Mouse (Mus musculus): Measurements from ENCODE around the gene Srarp. TPM values are rescaled to one million over a fixed set of nuclear protein-coding genes. Genes with fewer than 3 reads are reported as not detected.
A peak's percentile ranks its signal among the peaks of the same experiment; 100 is the strongest.

Gene Srarp
- polyA plus RNA-seq, 1 experiment from 2014 or later, result not detected

DNA sequence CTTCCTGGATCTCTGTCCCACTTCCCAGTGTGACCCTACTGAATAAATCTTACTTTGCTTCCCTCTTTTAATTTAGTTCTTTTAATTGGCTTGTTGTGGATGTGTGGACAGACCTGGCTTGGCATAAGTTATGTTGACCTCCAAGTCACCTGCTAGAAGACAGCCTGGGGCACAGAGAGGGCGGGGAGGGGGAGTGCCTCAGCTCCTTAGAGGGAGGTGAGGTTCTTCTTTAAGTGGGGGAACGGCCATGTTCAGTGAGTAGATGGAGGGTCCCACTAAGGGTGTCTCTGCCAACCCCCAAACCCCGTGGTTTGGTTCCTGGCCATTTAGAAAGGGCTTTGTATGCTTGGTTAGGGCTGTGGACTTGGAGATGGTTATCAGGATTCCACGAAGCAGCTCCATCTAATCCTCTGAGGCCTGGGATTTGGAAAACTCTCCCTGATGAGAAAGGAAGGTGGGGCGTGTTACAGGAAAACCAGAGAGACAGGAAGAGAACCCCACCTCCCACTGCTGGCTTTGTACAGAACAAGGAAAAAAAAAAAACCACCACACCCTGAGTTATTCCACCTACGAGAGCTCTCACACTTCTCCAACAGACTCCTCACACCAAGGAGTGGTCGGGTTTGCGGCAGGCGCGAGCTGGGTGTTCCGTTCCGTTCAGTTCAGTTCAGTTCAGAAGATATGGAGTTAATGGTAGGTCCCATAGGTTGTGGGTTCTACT, 3.3 kb upstream of the Srarp start:
- H3K4me3 ChIP-seq (ENCODE audit: low read depth, low read length), result no peak overlapping the region
- ATAC-seq (ENCODE audit: insufficient number of reproducible peaks, low FRiP score, low TSS enrichment, low read depth) (no peak), DNase-seq (ENCODE audit: low spot score) (no peak)
- H3K9me3 ChIP-seq (ENCODE audit: control insufficient read depth, low read length), result no peaks in the 10 kb centered on the region
- no peak overlapping the region for H3K9ac ChIP-seq (ENCODE audit: low read length)
- H3K4me1 ChIP-seq (ENCODE audit: control insufficient read depth, insufficient read depth, low read length), result no peaks in the 10 kb centered on the region
- 85% methylated on average over 12 of the region's 12 CpGs for WGBS
- H3K27ac ChIP-seq (replicated peaks; ENCODE audit: low read depth, low read length), result no peak overlapping the region
- no peaks in the 10 kb centered on the region for H3K27me3 ChIP-seq (ENCODE audit: control insufficient read depth, insufficient read depth, low read length)
- no peak overlapping the region for H3K4me2 ChIP-seq (ENCODE audit: low read depth, severe bottlenecking)
- no peaks in the 10 kb centered on the region for H3K36me3 ChIP-seq (ENCODE audit: control insufficient read depth, insufficient read depth, low read length)

DNA sequence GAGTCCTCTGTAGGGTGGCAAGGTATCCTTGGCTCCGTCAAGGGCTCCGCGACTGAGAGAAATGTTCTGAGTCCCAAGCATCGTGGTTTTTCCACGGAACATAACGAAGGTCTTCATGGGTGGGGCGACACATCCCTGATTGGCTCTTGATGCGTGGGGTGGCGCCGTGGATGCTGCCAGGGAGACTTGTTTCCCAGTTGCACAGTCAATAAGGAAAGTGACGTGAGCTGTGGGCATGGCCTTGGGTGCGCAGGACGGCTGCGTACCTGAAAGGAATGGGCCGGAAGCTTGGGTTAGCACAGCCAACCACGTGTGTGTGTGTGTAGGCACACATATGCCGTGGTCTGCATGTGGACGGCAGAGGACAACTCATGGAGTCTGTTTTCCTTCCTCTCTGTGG, 2.7 kb downstream of the Srarp start:
- DNase-seq (ENCODE audit: low spot score) (no peak), ATAC-seq (ENCODE audit: insufficient number of reproducible peaks, low FRiP score, low TSS enrichment, low read depth) (no peak)
- Histone ChIP-seq H3K27me3 (ENCODE audit: control insufficient read depth, insufficient read depth, low read length) (no peaks in the 10 kb centered on the region), H3K9me3 (ENCODE audit: control insufficient read depth, low read length) (no peaks in the 10 kb centered on the region), H3K4me1 (ENCODE audit: control insufficient read depth, insufficient read depth, low read length) (no peaks in the 10 kb centered on the region), H3K9ac (ENCODE audit: low read length) (no peak overlapping the region), H3K4me2 (ENCODE audit: low read depth, severe bottlenecking) (no peak overlapping the region), H3K36me3 (ENCODE audit: control insufficient read depth, insufficient read depth, low read length) (no peaks in the 10 kb centered on the region), H3K4me3 (ENCODE audit: low read depth, low read length) (no peak overlapping the region), H3K27ac (replicated peaks; ENCODE audit: low read depth, low read length) (no peak overlapping the region)
- WGBS, result 85% methylated on average over 18 of the region's 18 CpGs

DNA sequence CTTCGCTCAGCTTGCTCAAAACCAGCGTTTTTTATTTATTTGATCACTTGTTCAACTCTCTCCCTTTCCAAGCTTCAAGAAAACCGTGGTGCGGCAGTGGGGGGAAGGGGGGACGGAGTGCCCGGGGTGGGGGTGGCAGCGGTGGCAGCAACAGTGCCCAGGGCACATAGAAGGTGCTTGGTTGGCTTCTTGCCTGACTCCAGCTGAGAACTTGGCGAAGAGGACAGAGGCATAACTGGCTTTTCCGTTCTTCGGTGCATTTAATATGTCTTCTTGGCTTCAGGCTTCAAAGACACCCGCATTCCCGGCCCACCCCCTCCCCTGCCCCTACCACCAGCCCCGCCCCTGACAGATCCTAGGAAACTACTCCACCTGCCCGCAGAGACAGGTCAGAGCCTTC, 3.2 kb downstream of the Srarp start:
- H3K9me3 ChIP-seq (ENCODE audit: control insufficient read depth, low read length), result no peaks in the 10 kb centered on the region
- DNase-seq (ENCODE audit: low spot score), result no peak
- 60% methylated on average over 14 of the region's 14 CpGs for WGBS
- H3K36me3 ChIP-seq (ENCODE audit: control insufficient read depth, insufficient read depth, low read length), result no peaks in the 10 kb centered on the region
- H3K9ac ChIP-seq (ENCODE audit: low read length), result no peak overlapping the region
- H3K27me3 ChIP-seq (ENCODE audit: control insufficient read depth, insufficient read depth, low read length), result no peaks in the 10 kb centered on the region
- H3K4me2 ChIP-seq (ENCODE audit: low read depth, severe bottlenecking), result no peak overlapping the region
- no peak overlapping the region for H3K27ac ChIP-seq (replicated peaks; ENCODE audit: low read depth, low read length)
- no peak overlapping the region for H3K4me3 ChIP-seq (ENCODE audit: low read depth, low read length)
- ATAC-seq (ENCODE audit: insufficient number of reproducible peaks, low FRiP score, low TSS enrichment, low read depth), result no peak
- H3K4me1 ChIP-seq (ENCODE audit: control insufficient read depth, insufficient read depth, low read length), result no peaks in the 10 kb centered on the region

DNA sequence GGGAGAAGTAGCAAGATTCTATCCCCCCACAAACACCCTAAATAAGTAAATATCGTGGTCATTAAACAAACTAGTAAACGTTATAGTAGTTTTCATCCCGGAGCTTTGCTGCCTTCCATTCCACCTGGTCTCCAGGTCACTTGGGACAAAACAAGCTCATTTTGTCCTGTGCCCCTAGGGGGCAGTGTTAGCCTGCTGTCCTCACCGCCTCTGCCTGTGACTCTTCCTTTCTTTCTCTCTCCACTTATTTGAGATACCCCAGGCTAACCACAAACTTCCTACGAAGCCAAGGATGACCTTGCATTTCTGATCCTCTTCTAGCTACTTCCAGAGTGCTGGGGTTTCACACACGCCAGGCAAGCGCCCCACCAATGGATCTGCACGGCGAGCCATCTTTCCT, 4.9 kb downstream of the Srarp start:
- no peak overlapping the region for H3K9ac ChIP-seq (ENCODE audit: low read length)
- ATAC-seq (ENCODE audit: insufficient number of reproducible peaks, low FRiP score, low TSS enrichment, low read depth), result no peak
- no peaks in the 10 kb centered on the region; the same call in 1 of the 2 replicates for H3K27me3 ChIP-seq (ENCODE audit: control insufficient read depth, insufficient read depth, low read length)
- 49% methylated on average over 9 of the region's 9 CpGs for WGBS
- no peak overlapping the region for H3K4me3 ChIP-seq (ENCODE audit: low read depth, low read length)
- no peaks in the 10 kb centered on the region for H3K36me3 ChIP-seq (ENCODE audit: control insufficient read depth, insufficient read depth, low read length)
- peak; percentile 78 for DNase-seq (ENCODE audit: low spot score)
- no peaks in the 10 kb centered on the region for H3K4me1 ChIP-seq (ENCODE audit: control insufficient read depth, insufficient read depth, low read length)
- H3K4me2 ChIP-seq (ENCODE audit: low read depth, severe bottlenecking), result no peak overlapping the region
- no peak overlapping the region for H3K27ac ChIP-seq (replicated peaks; ENCODE audit: low read depth, low read length)
- no peaks in the 10 kb centered on the region for H3K9me3 ChIP-seq (ENCODE audit: control insufficient read depth, low read length)

DNA sequence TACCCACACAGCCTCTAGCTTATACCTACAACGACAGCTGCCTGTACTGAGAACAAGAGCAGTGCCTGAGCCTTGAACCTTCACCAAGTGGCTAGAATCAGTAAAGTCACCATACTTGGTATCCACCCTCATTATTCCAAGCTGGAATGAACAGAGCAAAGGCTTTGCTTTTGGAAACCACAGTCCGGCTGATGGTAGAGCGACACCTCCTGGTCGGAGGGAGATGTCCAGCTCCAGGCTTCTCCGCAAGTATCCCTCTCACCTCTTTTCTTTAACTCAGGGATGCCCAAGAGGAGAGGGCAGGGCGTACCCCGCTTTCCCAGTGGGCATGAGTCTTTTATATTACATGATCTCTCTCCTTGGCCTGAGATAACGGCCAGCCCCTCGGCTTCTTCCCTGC, 6.1 kb downstream of the Srarp start:
- WGBS, result 45% methylated on average over 9 of the region's 9 CpGs
- no peak for ATAC-seq (ENCODE audit: insufficient number of reproducible peaks, low FRiP score, low TSS enrichment, low read depth)
- Histone ChIP-seq H3K36me3 (ENCODE audit: control insufficient read depth, insufficient read depth, low read length) (no peaks in the 10 kb centered on the region), H3K4me1 (ENCODE audit: control insufficient read depth, insufficient read depth, low read length) (peaks cover 5% of the 10 kb centered on the region), H3K4me2 (ENCODE audit: low read depth, severe bottlenecking) (no peak overlapping the region), H3K9me3 (ENCODE audit: control insufficient read depth, low read length) (no peaks in the 10 kb centered on the region), H3K27me3 (ENCODE audit: control insufficient read depth, insufficient read depth, low read length) (peaks cover 3% of the 10 kb centered on the region; the same call in 1 of the 2 replicates), H3K9ac (ENCODE audit: low read length) (no peak overlapping the region), H3K27ac (replicated peaks; ENCODE audit: low read depth, low read length) (no peak overlapping the region), H3K4me3 (ENCODE audit: low read depth, low read length) (no peak overlapping the region)
- peak; percentile 56 for DNase-seq (ENCODE audit: low spot score)

DNA sequence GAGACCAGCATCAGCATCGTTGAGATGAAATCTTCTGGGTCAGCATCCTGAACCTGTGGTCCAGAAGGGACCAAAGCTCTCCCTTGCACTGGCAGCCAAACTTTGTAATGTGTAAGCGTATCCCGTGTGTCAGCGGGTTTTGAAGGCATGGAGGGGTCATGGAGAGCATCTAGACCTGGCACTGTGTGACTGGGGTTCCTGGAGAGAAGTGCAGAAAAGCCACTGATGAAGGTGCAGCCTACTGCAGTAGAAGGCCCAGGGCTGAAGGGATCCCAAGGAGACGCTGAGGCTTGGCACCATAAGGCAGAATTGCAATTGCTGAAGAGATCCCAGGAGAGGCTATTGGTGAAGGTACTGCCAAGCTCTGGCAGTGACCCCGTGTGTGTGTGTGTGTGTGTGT, 6.5 kb downstream of the Srarp start:
- H3K4me3 ChIP-seq (ENCODE audit: low read depth, low read length), result no peak overlapping the region
- H3K4me2 ChIP-seq (ENCODE audit: low read depth, severe bottlenecking), result no peak overlapping the region
- no peaks in the 10 kb centered on the region for H3K9me3 ChIP-seq (ENCODE audit: control insufficient read depth, low read length)
- WGBS, result 81% methylated on average over 6 of the region's 6 CpGs
- H3K4me1 ChIP-seq (ENCODE audit: control insufficient read depth, insufficient read depth, low read length), result peaks cover 5% of the 10 kb centered on the region
- H3K27ac ChIP-seq (replicated peaks; ENCODE audit: low read depth, low read length), result no peak overlapping the region
- no peaks in the 10 kb centered on the region for H3K36me3 ChIP-seq (ENCODE audit: control insufficient read depth, insufficient read depth, low read length)
- no peak for ATAC-seq (ENCODE audit: insufficient number of reproducible peaks, low FRiP score, low TSS enrichment, low read depth)
- DNase-seq (ENCODE audit: low spot score), result no peak
- no peak overlapping the region for H3K9ac ChIP-seq (ENCODE audit: low read length)
- peaks cover 3% of the 10 kb centered on the region; the same call in 1 of the 2 replicates for H3K27me3 ChIP-seq (ENCODE audit: control insufficient read depth, insufficient read depth, low read length)

DNA sequence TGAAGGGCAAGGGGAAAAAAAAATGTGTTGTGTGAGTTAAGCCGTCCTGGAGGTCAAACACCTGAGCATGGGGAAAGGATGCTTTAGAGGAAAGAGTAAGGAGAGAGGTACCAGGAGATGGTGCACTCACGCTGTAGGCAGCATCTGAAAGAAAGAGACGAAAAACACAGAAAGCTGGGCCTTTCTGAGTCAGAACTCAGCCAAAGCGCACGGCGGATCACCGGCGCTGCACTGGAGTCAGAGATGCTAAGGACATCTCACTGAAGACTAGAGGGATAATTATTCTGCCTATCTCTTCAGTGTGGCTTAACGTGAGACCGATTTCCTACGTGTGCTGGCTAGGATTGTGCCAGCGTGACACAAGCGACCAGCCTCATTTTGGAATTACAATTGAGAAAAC, 8.0 kb downstream of the Srarp start:
- Histone ChIP-seq H3K27me3 (ENCODE audit: control insufficient read depth, insufficient read depth, low read length) (peaks cover 3% of the 10 kb centered on the region; the same call in 1 of the 2 replicates), H3K27ac (replicated peaks; ENCODE audit: low read depth, low read length) (no peak overlapping the region), H3K4me1 (ENCODE audit: control insufficient read depth, insufficient read depth, low read length) (peaks cover 5% of the 10 kb centered on the region), H3K9ac (ENCODE audit: low read length) (no peak overlapping the region), H3K36me3 (ENCODE audit: control insufficient read depth, insufficient read depth, low read length) (no peaks in the 10 kb centered on the region), H3K4me2 (ENCODE audit: low read depth, severe bottlenecking) (no peak overlapping the region), H3K4me3 (ENCODE audit: low read depth, low read length) (no peak overlapping the region), H3K9me3 (ENCODE audit: control insufficient read depth, low read length) (no peaks in the 10 kb centered on the region)
- ATAC-seq (ENCODE audit: insufficient number of reproducible peaks, low FRiP score, low TSS enrichment, low read depth), result no peak
- no peak for DNase-seq (ENCODE audit: low spot score)
- WGBS, result 85% methylated on average over 13 of the region's 13 CpGs

DNA sequence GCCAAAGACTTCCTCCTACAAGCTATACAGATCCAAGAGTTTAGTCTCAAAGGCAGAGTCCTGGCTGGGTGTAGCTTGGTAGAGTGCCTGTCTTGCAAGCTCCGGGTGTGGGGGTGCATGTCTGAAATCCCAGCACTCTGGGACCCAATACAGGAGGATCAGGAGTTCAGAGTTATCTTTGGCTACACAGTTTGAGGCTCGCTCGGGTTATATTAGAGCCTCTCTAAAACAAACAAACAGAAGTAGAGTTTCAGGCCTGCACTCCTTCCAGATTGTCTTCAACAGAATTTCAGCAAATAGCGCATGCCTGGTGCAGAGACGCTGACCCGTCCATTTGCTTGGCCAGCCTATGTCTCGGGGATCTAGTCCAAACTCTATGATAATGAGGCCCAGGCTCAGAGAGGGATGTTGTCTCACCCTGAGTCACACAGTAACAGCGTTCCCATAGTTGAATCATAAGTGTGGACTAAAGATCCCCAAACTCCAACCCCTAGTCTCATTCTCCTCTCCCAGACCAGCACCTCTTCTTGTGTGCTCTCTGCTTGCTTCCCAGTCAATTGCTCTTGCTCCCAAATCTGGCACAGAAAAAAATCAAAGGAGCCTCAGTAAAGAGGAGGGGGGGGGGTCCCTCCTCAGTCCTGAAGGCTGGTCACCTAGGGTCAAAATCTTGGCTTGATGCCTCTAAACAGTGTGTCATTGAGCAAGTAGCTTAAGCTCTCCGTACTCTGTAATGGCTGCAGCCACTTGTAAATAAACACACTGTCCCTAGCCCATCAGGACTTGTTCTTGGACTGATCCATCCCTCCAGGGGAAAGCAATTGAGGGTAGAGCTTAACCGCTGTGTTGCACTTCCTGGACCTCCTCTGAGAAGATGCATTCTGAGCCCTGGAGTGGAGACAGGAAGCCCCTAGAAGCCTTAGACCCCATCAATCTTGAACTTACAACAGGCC, 8.8 kb downstream of the Srarp start:
- H3K9ac ChIP-seq (ENCODE audit: low read length), result no peak overlapping the region
- H3K27ac ChIP-seq (replicated peaks; ENCODE audit: low read depth, low read length), result no peak overlapping the region
- H3K4me2 ChIP-seq (ENCODE audit: low read depth, severe bottlenecking), result no peak overlapping the region
- no peak overlapping the region for H3K4me3 ChIP-seq (ENCODE audit: low read depth, low read length)
- peaks cover 5% of the 10 kb centered on the region for H3K4me1 ChIP-seq (ENCODE audit: control insufficient read depth, insufficient read depth, low read length)
- ATAC-seq (ENCODE audit: insufficient number of reproducible peaks, low FRiP score, low TSS enrichment, low read depth) (no peak), DNase-seq (ENCODE audit: low spot score) (no peak)
- H3K9me3 ChIP-seq (ENCODE audit: control insufficient read depth, low read length), result no peaks in the 10 kb centered on the region
- H3K36me3 ChIP-seq (ENCODE audit: control insufficient read depth, insufficient read depth, low read length), result no peaks in the 10 kb centered on the region
- H3K27me3 ChIP-seq (ENCODE audit: control insufficient read depth, insufficient read depth, low read length), result peaks cover 3% of the 10 kb centered on the region; the same call in 1 of the 2 replicates
- WGBS, result 73% methylated on average over 10 of the region's 10 CpGs
